Mouse (Mus musculus) cerebellum, postnatal 14 days (tissue): ENCODE results near the gene Cabin1.

Source experiments
- DNase-seq, 2 experiments: peaks; one replicate each; pipeline ENCODE4 v3.0.0; 2021; ENCODE audit warnings: mixed read lengths in 2 of 2

The Cabin1 gene

DNA sequence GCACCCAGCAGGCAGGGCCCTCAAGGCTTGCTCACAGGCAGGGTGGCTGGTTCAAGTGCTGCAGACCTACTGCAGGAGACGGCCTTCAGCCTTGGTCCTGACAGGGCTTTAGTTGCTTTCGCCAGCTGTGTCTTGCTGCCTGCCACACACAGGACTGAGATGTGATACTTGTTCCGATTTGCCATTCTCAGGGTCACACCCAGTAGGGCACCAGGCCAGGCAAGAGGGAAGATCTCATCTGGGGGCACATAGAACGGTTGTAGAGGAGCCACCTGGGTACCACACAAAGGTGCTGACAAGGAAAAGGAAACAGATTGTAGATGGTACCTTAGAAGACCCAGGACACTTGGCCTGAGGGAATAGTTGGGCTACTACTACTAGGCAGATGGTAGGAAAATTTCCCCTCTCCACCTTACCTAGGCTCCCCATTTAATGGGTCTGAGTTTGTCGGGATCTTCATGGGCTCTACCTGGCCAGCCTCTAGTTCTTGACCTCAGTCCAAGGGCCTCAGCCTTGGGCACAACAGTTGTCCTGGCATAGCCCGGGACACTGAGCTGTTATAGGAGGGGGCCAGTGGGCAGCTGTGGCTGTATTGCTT, 99.4 kb downstream of the Cabin1 start:
- DNase-seq = peak; percentile 44 to 57

DNA sequence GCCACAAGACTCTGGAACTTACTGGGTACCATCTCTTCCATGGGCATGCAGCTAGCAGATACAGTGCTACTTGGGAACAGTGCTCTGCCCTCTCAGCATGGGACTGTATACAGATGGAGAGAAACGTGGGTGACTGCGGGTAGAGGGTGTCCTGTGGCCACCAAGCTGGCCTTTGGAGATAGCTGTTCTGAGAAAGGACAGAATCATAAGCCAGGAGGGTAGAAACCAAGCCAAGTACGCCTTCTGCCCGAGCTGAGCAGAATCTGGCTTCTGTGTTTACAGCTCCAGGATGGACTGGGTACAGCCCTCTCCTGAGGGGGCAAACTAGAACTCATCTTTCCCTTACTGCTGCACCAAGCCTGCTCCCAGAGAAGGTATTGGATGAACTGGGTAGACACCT, 101.6 kb downstream of the Cabin1 start:
- DNase-seq = peak; percentile 83 to 90

DNA sequence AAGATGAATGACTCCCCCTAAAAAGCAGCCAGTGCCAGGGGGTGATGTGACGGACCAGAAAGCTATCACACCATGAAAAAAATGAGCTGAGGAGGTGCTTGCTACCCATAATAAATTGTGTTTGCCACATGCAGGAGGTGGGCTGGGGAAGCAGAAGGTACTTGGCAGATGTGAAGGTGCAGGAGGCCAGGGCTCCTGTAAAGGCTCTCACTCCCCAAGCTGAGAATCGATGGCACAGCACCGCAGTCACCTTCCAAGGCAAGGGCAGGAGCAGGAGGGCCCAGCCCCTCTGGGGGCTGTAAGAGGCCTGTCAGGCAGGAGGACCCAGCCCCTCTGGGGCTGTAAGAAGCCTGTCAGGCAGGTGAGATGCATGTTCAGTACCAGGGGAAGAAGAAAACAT, 102.3 kb downstream of the Cabin1 start:
- DNase-seq = no peak

DNA sequence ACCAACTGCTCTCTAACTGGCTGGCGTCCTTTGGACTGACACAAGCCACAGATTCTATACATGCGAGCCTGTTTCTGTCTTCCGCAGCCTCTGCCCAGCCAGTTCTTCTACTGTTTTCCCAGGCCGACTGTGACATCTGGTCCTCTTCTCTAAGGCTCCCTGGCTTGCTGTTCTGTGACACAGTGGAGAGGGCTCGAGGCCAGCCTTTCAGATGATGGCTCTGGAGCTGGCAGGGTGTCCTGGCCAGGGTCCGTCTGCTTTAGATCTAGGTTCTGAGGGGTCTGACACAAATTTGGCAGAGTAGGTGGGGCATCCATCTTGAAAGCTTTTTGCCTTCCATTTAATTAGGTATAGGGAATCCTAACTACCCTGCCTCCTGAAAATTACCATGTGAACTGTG, 102.8 kb downstream of the Cabin1 start:
- peak; percentile 76 to 77 for DNase-seq

- no peak for DNase-seq
These were observed 106.4 kb downstream of the Cabin1 start for GRCm38 (mm10) chr10:75657772-75658171.

DNA sequence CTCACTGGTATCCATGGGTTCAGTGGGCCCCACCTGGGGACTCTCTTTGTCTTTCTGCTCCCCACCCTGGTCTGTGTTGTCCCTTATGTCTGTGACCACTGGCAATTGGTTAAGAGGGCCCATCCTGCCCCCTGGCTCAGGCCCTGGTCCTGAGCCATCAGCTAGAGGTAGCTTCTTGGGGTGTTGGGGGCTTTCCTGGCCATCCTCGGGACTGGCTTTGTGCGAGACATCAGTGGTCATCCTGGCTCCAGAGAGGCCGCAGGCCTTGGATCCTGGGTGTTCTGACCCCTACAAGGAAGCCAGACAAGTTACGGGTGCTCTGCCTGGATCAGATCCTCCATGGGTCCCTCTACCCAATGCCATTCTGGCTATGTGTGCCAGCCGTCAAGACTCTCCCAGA, 107.0 kb downstream of the Cabin1 start:
- DNase-seq = no peak

- DNase-seq = no peak
These were observed 110.1 kb downstream of the Cabin1 start for GRCm38 (mm10) chr10:75654053-75654452.

GRCm38 (mm10) chr10:75651381-75652068, 112.6 kb downstream of the Cabin1 start:
- DNase-seq = no peak

DNA sequence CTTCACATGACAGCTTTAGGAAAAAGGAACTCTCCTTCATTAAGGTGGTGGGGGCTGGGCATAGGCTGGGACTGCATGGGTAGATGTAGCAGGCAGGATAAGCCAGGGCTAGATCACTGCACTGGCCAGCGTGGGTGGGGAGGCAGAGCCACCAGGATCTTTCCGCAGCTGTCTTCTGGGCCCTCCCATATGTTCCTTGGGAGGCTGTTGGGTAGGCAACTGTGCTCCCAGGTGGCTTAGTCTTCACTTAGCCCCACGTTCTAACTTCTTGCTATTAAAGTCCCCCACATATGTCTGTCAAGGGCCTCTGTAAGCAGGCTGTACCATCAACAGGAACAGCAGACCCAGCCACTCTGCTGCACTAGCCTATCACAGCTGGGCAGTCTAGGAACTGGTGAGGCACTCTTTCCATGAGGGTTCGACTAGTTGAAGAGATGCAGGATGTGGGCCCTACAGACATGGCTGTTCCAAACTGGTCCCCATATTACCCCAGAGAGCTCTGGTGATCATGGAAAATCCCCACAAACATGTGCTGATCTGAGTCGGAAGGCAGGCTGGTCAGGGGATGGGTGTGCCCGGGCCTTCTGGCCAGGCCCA, 113.7 kb downstream of the Cabin1 start:
- no peak for DNase-seq

DNA sequence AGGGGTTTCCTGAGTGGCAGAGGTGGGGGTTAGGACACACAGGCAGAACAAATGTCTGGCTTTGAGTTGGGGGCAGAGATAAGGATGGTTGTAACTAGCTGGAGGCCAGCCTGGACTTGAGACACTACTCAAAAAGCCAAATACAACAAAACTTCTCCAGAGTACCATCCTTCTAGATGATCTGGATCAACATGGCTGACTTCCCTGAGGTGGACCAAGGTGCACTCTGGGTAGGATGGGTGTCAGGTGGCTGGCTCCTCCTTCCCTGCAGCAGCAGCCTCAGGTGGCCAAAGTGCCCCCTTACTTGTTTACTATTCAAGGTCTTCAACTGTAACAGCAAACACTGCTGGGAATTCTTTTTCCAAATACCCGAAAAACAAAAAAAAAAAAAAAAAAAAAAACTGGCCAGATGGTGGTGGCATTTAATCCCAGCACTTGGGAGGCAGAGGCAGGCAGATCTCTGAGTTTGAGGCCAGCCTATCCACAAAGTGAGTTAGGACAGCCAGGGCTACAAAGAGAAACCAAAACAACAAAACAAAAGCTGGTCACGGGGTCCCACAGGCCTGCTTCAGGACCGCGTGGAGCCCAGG, 114.6 kb downstream of the Cabin1 start:
- no peak for DNase-seq

GRCm38 (mm10) chr10:75649001-75649400, 115.1 kb downstream of the Cabin1 start:
- no peak for DNase-seq

DNA sequence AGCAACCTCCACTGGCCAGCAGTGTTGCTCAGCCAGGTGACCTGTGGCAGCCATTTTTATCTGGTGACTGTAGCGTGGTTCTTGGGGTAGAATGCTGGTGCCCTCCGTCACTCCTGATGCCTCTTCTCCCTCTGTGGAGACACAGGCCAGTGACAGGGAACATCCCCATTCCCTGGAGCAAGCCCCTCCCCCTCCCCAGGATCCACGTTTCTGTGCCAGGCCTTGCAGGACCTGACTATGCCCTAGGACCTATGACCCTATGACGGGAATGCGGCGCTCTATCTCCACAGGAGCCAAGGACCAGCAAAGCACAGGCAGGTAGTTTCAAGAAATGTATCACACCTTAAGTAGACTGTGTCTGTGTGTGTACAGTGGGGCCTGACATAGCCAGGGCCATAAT, 116.0 kb downstream of the Cabin1 start:
- no peak for DNase-seq

DNA sequence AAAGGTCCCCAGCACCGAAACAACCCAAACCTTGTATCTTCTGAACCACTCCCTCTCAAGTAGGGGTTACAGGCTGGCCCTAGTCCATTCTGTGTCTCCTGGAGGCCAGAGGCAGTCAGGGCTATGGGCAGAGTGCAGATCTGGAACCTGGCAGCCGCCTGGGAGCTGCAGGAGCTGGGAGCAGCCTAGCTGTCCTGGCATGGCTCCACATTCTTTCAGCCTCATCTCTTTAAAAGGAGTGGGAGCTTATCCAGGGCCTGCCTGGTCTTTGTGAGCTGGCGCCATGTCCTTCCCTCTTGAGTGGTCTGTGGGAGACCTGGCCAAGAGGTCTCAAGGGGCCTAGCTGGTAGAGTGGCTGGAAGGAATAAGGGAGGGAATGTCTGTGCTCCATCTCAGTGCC, 116.8 kb downstream of the Cabin1 start:
- DNase-seq = peak; percentile 75 to 80

DNA sequence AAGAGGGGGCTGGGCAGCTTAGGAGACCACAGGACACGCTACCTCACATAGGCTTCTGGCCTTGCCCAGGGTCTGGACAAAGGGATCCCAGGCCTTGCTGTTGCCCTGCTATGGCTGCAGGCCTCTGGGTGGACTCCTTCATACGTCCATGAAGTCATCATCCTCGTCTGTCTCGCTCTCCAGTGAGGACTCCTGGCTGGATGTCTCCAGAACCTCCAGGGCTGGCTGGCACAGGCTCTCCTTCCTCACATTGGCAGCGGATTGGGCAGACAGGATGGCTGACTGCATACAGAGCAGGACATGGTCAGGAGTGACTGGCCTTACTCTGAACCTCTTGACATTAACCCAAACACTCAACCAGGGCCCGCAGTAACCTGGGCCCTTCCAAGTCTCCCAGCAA, 117.7 kb downstream of the Cabin1 start:
- DNase-seq = peak in 1 of 2 experiments; percentile 57

DNA sequence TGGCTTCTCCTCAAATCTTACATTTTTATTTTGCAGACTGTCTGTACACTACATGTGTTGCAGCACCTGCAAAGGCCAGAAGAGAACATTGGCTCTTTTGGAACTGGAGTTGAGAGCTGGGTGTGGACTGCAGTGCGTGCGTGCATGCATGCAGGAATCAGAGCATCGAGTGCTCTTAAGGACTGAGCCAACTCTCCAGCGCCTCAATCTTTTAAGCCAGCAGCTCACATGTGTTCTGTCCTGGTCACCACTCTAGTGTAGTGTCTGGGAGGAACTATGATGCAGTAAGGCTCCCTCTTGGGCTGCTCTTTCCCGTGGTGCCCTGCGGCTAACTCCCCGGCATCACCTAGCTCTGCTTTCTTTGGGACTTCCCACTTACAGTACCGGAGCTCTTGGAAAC, 118.5 kb downstream of the Cabin1 start:
- no peak for DNase-seq

- DNase-seq = peak; percentile 72 to 89
These were observed 120.3 kb downstream of the Cabin1 start, which contains the start of gene Susd2 for GRCm38 (mm10) chr10:75643741-75644343. Gene Susd2, minus strand, starts transcription at chr10:75644008.

DNA sequence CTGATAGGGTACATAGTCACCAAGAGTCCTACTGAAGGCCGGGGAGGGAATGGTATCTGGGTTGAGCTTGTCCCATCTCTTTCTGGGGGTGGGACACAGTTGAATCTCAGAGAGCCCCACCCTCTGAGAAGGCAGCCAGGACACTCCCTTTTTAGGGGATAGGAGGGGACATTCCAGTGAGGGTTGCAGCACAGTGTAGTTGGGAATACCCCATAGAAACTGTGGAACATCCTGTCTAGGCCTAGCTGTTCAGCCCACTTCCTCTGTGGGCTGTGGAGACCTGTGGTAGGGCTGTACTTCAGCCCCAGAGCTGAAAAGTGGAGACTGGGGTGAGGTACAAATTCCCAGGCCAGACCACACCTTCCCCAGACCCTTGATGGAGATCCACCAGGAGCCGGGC, 121.2 kb downstream of the Cabin1 start:
- DNase-seq = no peak

- peak; percentile 18 to 24 for DNase-seq
These were observed 121.7 kb downstream of the Cabin1 start for GRCm38 (mm10) chr10:75642436-75642835.

DNA sequence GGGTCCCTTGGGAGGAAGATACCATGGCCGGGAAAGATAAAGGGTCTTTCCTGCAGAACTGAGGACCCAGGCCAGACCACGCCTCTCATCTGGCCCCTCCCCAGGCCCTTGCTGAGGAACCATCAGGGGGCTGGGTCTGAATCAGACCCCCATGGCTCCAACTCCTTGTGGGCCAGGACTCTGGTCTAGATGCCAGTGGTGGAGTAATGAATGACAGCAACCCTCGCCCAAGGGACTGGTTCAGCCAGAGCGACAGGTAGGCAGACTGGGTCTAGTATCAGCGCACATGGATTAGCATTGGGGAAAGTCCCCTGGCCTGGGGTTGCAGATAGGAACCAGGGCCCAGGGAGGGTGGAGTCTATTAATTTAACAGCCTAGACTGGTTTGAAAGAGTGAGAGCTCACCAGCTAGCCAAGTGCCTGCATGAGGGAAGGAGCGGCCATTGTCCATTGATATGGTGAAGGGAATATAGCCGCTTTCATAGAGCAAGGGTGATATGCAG, 122.4 kb downstream of the Cabin1 start:
- peak; percentile 10 to 14 for DNase-seq

DNA sequence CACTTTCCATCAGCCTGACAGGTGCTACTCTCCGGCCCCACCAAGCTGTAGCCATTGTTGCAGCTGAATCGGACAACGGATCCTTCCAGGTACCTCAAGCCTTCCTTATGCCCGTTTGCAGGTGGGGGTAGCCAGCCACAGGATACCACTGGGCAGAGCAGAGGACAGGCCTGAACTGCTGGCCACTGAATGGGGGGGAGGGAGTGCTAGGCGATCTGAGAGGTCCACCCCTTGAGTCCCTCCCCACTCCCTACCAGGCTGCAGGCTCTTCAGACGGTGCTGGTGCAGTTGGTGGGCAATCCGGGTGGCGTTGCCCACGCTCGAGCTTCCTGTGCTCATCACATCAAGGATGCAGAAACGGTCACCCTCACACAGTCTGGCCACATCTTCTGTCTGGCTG, 126.4 kb downstream of the Cabin1 start:
- DNase-seq = peak in 1 of 2 experiments; percentile 7

DNA sequence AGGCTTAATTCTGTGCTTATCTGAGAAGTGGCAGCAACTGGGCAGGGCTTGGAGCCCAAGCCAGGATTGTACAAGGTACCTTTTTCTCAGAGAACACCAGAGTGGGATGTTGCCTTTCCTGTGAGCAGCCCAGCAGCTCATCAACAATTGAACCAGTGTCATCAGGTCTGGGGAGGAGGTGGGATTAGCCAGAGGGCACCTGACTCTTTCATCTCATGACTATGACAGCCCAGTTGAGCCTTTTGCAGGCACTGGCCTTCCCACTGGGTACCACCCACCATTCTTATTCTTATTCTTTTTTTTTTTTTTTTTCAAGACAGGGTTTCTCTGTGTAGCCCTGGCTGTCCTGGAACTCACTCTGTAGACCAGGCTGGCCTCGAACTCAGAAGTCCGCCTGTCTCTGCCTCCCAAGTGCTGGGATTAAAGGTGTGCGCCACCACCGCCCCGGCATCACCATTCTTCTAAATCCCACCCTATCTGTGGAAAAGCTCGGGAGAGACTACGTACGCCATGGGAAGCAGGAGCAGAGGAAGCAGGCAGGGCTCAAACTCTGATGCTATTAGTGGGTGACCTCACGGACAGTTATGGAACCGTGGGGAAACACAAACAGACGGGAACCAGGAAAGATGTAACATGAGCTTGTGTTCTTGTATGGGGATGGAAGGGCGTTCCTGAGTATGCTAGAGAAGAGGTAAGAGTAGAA, 127.9 kb downstream of the Cabin1 start:
- DNase-seq = no peak

DNA sequence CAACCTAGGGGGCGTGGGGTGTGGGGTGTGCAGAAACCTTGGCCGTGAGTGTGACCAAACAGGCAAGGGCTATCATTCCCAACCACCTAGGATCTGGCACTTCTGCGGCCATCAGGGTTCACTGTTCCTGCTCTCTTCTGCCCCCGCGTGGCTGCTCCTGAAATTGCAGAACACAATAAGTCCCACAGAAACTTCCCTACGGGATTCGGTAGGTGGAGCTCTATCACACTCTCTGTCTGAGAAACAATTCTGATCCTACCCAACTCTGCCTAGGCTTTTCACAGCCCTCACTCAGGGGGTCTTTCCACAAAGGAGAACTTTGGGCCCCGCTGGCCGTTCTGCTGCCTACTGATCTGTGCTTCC, 128.5 kb downstream of the Cabin1 start:
- DNase-seq = peak; percentile 96 to 97
